Mouse (Mus musculus): ENCODE data around the gene Klk15. TPM values are rescaled to one million over a fixed set of nuclear protein-coding genes. Genes with fewer than 3 reads are reported as not detected.
"Not testable (repeated sequence)": the region's sequence is repeated elsewhere in the genome, so short reads cannot be mapped to it uniquely, and the experiment has no call there.

The Klk15 gene
- polyA plus RNA-seq, 1 experiment: not detected

- H3K4me3 ChIP-seq (replicated peaks; ENCODE audit: control insufficient read depth, low read depth, low read length): no peak overlapping the region
- 71% methylated on average over 3 of the region's 3 CpGs for WGBS
- TF ChIP-seq POLR2A (IDR thresholded peaks at IDR 0.05; ENCODE audit: borderline replicate concordance, control insufficient read depth, low read depth, low read length) (no peak), CTCF (IDR thresholded peaks at IDR 0.05; ENCODE audit: control insufficient read depth, insufficient read depth, low read length) (no peak)
- no peaks in the 10 kb centered on the region; the same call in 1 of the 2 replicates for H3K4me1 ChIP-seq (ENCODE audit: control insufficient read depth, insufficient read depth, low read length)
- no peak overlapping the region for H3K27ac ChIP-seq (ENCODE audit: control insufficient read depth, insufficient read depth, low read depth, low read length, poor library complexity)
Measured at GRCm38 (mm10) chr7:43944727-43945264, 11.3 kb downstream of the Klk15 start.

GRCm38 (mm10) chr7:43950364-43950763 lies 16.8 kb downstream of the Klk15 start, which contains the start of gene Klk1b8:
Klk1b8 (plus strand) TSS chr7:43950664.
- no peak for TF ChIP-seq POLR2A (IDR thresholded peaks at IDR 0.05; ENCODE audit: borderline replicate concordance, control insufficient read depth, low read depth, low read length)
- no peak for TF ChIP-seq CTCF (IDR thresholded peaks at IDR 0.05; ENCODE audit: control insufficient read depth, insufficient read depth, low read length)

GRCm38 (mm10) chr7:43952703-43953102 lies 19.2 kb downstream of the Klk15 start:
- Histone ChIP-seq H3K27ac (ENCODE audit: control insufficient read depth, insufficient read depth, low read depth, low read length, poor library complexity) (no peak overlapping the region), H3K4me1 (ENCODE audit: control insufficient read depth, insufficient read depth, low read length) (no peaks in the 10 kb centered on the region), H3K4me3 (replicated peaks; ENCODE audit: control insufficient read depth, low read depth, low read length) (no peak overlapping the region)
- WGBS: 53% methylated on average over 4 of the region's 4 CpGs
- TF ChIP-seq CTCF (IDR thresholded peaks at IDR 0.05; ENCODE audit: control insufficient read depth, insufficient read depth, low read length) (no peak), POLR2A (IDR thresholded peaks at IDR 0.05; ENCODE audit: borderline replicate concordance, control insufficient read depth, low read depth, low read length) (no peak)

More at GRCm38 (mm10) chr7:43950364-43950763, 16.8 kb downstream of the Klk15 start, which contains the start of gene Klk1b8:
- WGBS: 64% methylated on average over 2 of the region's 2 CpGs
- H3K27ac ChIP-seq (ENCODE audit: control insufficient read depth, insufficient read depth, low read depth, low read length, poor library complexity): no peak within 1 kb of the TSS
- H3K4me1 ChIP-seq (ENCODE audit: control insufficient read depth, insufficient read depth, low read length): no peaks in the 10 kb centered on the region
- H3K4me3 ChIP-seq (replicated peaks; ENCODE audit: control insufficient read depth, low read depth, low read length): no peak within 1 kb of the TSS

GRCm38 (mm10) chr7:43966451-43966850 lies 32.9 kb downstream of the Klk15 start, which contains the start of gene Klk1b1:
Klk1b1 (plus strand) TSS chr7:43966751.
- H3K27ac ChIP-seq (ENCODE audit: control insufficient read depth, insufficient read depth, low read depth, low read length, poor library complexity): peak within 1 kb of the TSS; percentile 33; the same call in 1 of the 2 replicates

GRCm38 (mm10) chr7:43967058-43967457 lies 33.5 kb downstream of the Klk15 start:
- Histone ChIP-seq H3K4me3 (replicated peaks; ENCODE audit: control insufficient read depth, low read depth, low read length) (no peak overlapping the region), H3K27ac (ENCODE audit: control insufficient read depth, insufficient read depth, low read depth, low read length, poor library complexity) (no peak overlapping the region; the same call in 1 of the 2 replicates), H3K4me1 (ENCODE audit: control insufficient read depth, insufficient read depth, low read length) (peaks cover 1% of the 10 kb centered on the region; the same call in 1 of the 2 replicates)
- WGBS: 51% methylated on average over 3 of the region's 3 CpGs
- TF ChIP-seq CTCF (IDR thresholded peaks at IDR 0.05; ENCODE audit: control insufficient read depth, insufficient read depth, low read length): no peak
- TF ChIP-seq POLR2A (IDR thresholded peaks at IDR 0.05; ENCODE audit: borderline replicate concordance, control insufficient read depth, low read depth, low read length): no peak

More at GRCm38 (mm10) chr7:43966451-43966850, 32.9 kb downstream of the Klk15 start, which contains the start of gene Klk1b1:
- 59% methylated on average over 3 of the region's 3 CpGs for WGBS
- no peak for TF ChIP-seq POLR2A (IDR thresholded peaks at IDR 0.05; ENCODE audit: borderline replicate concordance, control insufficient read depth, low read depth, low read length)
- no peak for TF ChIP-seq CTCF (IDR thresholded peaks at IDR 0.05; ENCODE audit: control insufficient read depth, insufficient read depth, low read length)
- Histone ChIP-seq H3K4me1 (ENCODE audit: control insufficient read depth, insufficient read depth, low read length) (peaks cover 1% of the 10 kb centered on the region; the same call in 1 of the 2 replicates), H3K4me3 (replicated peaks; ENCODE audit: control insufficient read depth, low read depth, low read length) (no peak within 1 kb of the TSS)

GRCm38 (mm10) chr7:43967612-43968011 lies 34.1 kb downstream of the Klk15 start:
- Histone ChIP-seq H3K27ac (ENCODE audit: control insufficient read depth, insufficient read depth, low read depth, low read length, poor library complexity) (no peak overlapping the region), H3K4me1 (ENCODE audit: control insufficient read depth, insufficient read depth, low read length) (peaks cover 1% of the 10 kb centered on the region; the same call in 1 of the 2 replicates), H3K4me3 (replicated peaks; ENCODE audit: control insufficient read depth, low read depth, low read length) (no peak overlapping the region)
- TF ChIP-seq CTCF (IDR thresholded peaks at IDR 0.05; ENCODE audit: control insufficient read depth, insufficient read depth, low read length) (no peak), POLR2A (IDR thresholded peaks at IDR 0.05; ENCODE audit: borderline replicate concordance, control insufficient read depth, low read depth, low read length) (no peak)
- WGBS: 55% methylated on average over 2 of the region's 2 CpGs

- not testable (repeated sequence) for H3K27ac ChIP-seq (ENCODE audit: control insufficient read depth, insufficient read depth, low read depth, low read length, poor library complexity); H3K4me3 ChIP-seq (replicated peaks; ENCODE audit: control insufficient read depth, low read depth, low read length); H3K4me1 ChIP-seq (ENCODE audit: control insufficient read depth, insufficient read depth, low read length)
- WGBS: 77% methylated on average over 1 of the region's 1 CpGs
Measured at GRCm38 (mm10) chr7:43975761-43976160, 42.2 kb downstream of the Klk15 start, which contains the start of gene Klk1b9. Klk1b9 (plus strand) TSS chr7:43976061.

- TF ChIP-seq POLR2A (IDR thresholded peaks at IDR 0.05; ENCODE audit: borderline replicate concordance, control insufficient read depth, low read depth, low read length): no peak
Measured at GRCm38 (mm10) chr7:43985657-43986056, 52.1 kb downstream of the Klk15 start.

More at GRCm38 (mm10) chr7:43985657-43986056, 52.1 kb downstream of the Klk15 start:
- Histone ChIP-seq H3K4me3 (replicated peaks; ENCODE audit: control insufficient read depth, low read depth, low read length) (no peak overlapping the region), H3K4me1 (ENCODE audit: control insufficient read depth, insufficient read depth, low read length) (no peaks in the 10 kb centered on the region), H3K27ac (ENCODE audit: control insufficient read depth, insufficient read depth, low read depth, low read length, poor library complexity) (no peak overlapping the region)

Other genes starting within 250 kb of the Klk15 start
- not detected in 2 replicates for gene Klk14, start 243.3 kb upstream of the Klk15 start, polyA plus RNA-seq (2011; ENCODE audit: insufficient read depth, insufficient read length, low replicate concordance, missing spikeins)
- gene Klk13, start 221.2 kb upstream of the Klk15 start, polyA plus RNA-seq (2011; ENCODE audit: insufficient read depth, insufficient read length, low replicate concordance, missing spikeins): not detected in 2 replicates
- gene Klk12, start 164.8 kb upstream of the Klk15 start, polyA plus RNA-seq (2011; ENCODE audit: insufficient read depth, insufficient read length, low replicate concordance, missing spikeins): not detected in 2 replicates
- gene Klk11, start 159.1 kb upstream of the Klk15 start, polyA plus RNA-seq (2011; ENCODE audit: insufficient read depth, insufficient read length, low replicate concordance, missing spikeins): not detected in 2 replicates
- gene Klk10, start 152.7 kb upstream of the Klk15 start, polyA plus RNA-seq (2011; ENCODE audit: insufficient read depth, insufficient read length, low replicate concordance, missing spikeins): not detected in 2 replicates
- gene Klk9, start 141.8 kb upstream of the Klk15 start, polyA plus RNA-seq (2011; ENCODE audit: insufficient read depth, insufficient read length, low replicate concordance, missing spikeins): not detected in 2 replicates
- 0.92 and 2.3 TPM in 2 replicates for gene Klk8, start 136.2 kb upstream of the Klk15 start, polyA plus RNA-seq (2011; ENCODE audit: insufficient read depth, insufficient read length, low replicate concordance, missing spikeins)
- gene Klk7, start 122.4 kb upstream of the Klk15 start, polyA plus RNA-seq (2011; ENCODE audit: insufficient read depth, insufficient read length, low replicate concordance, missing spikeins): not detected in 2 replicates
- gene Klk6, start 109.2 kb upstream of the Klk15 start, polyA plus RNA-seq (2011; ENCODE audit: insufficient read depth, insufficient read length, low replicate concordance, missing spikeins): not detected in 2 replicates
- not detected in 2 replicates for gene Klk5, start 91.8 kb upstream of the Klk15 start, polyA plus RNA-seq (2011; ENCODE audit: insufficient read depth, insufficient read length, low replicate concordance, missing spikeins)
- not detected in 2 replicates for gene Klk4, start 52.6 kb upstream of the Klk15 start, polyA plus RNA-seq (2011; ENCODE audit: insufficient read depth, insufficient read length, low replicate concordance, missing spikeins)
- gene Klk1b8, start 16.9 kb downstream of the Klk15 start, polyA plus RNA-seq (2011; ENCODE audit: insufficient read depth, insufficient read length, low replicate concordance, missing spikeins): not detected in 2 replicates
- gene Klk1b1, start 33.0 kb downstream of the Klk15 start, polyA plus RNA-seq (2011; ENCODE audit: insufficient read depth, insufficient read length, low replicate concordance, missing spikeins): not detected in 2 replicates
- not detected in 2 replicates for gene Klk1b9, start 42.3 kb downstream of the Klk15 start, polyA plus RNA-seq (2011; ENCODE audit: insufficient read depth, insufficient read length, low replicate concordance, missing spikeins)
- not detected in 2 replicates for gene Klk1b11, start 62.1 kb downstream of the Klk15 start, polyA plus RNA-seq (2011; ENCODE audit: insufficient read depth, insufficient read length, low replicate concordance, missing spikeins)
- gene Klk1b26, start 78.4 kb downstream of the Klk15 start, polyA plus RNA-seq (2011; ENCODE audit: insufficient read depth, insufficient read length, low replicate concordance, missing spikeins): not detected in 2 replicates
- gene Klk1b27, start 118.5 kb downstream of the Klk15 start, polyA plus RNA-seq (2011; ENCODE audit: insufficient read depth, insufficient read length, low replicate concordance, missing spikeins): not detected in 2 replicates
- gene Klk1b21, start 168.6 kb downstream of the Klk15 start, polyA plus RNA-seq (2011; ENCODE audit: insufficient read depth, insufficient read length, low replicate concordance, missing spikeins): not detected in 2 replicates
- gene Klk1b22, start 178.9 kb downstream of the Klk15 start, polyA plus RNA-seq (2011; ENCODE audit: insufficient read depth, insufficient read length, low replicate concordance, missing spikeins): not detected in 2 replicates
- gene Klk1b16, start 203.0 kb downstream of the Klk15 start, polyA plus RNA-seq (2011; ENCODE audit: insufficient read depth, insufficient read length, low replicate concordance, missing spikeins): not detected in 2 replicates

Data from bone marrow, adult 2 months (tissue).